Mouse (Mus musculus): ENCODE measurements around the gene Slc13a4.

Slc13a4 gene

GRCm38 (mm10) chr6:35298323-35298722 lies 9.6 kb downstream of the Slc13a4 start:
- DNase-seq, result no peak

- DNase-seq, result peak; percentile 85
These were observed 10.3 kb downstream of the Slc13a4 start for GRCm38 (mm10) chr6:35297516-35298227.

DNA sequence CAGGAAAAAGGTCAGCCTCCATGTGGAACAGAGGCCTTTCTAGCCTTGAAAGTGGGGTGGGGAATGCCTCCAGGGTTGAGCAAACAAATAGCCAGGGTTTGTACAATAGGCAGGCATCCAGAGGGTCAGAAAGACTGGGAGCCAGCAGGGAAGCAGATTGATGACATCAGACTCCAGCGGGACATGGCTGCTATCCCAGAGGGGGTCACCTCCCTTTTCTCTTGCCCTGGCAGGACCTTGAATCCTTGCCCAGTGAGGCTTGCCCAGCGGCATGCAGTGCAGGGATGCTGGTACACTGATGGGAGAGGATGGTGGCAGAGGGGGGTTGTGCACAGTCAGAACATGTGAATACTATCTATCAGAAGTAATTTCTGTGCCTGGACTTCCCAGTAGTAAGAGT lies 10.9 kb downstream of the Slc13a4 start:
- DNase-seq, result peak; percentile 66 to 75

DNA sequence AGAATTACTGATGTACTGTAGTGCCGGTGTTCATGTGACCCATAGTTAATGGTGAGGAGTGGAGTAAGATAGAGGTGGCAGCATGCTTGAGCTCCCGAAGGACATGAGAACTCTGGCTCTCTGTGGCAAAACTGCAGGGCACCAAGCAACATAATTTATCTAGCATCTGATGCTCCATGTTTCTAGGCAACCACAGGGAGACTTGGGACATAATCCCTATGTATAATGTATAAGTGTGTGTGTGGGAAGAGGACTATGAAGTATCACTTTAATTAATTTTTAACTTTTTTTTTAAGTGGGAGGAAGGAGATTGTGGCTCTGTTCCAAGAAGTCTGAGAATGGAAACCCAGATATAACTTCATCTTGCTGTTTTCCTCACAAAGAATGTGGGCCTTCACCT lies 13.0 kb downstream of the Slc13a4 start:
- no peak for DNase-seq

GRCm38 (mm10) chr6:35289676-35290075 lies 18.3 kb downstream of the Slc13a4 start:
- no peak for DNase-seq

GRCm38 (mm10) chr6:35288920-35289319 lies 19.0 kb downstream of the Slc13a4 start:
- no peak for DNase-seq

GRCm38 (mm10) chr6:35288114-35288761 lies 19.7 kb downstream of the Slc13a4 start:
- peak; percentile 47 to 59 for DNase-seq

DNA sequence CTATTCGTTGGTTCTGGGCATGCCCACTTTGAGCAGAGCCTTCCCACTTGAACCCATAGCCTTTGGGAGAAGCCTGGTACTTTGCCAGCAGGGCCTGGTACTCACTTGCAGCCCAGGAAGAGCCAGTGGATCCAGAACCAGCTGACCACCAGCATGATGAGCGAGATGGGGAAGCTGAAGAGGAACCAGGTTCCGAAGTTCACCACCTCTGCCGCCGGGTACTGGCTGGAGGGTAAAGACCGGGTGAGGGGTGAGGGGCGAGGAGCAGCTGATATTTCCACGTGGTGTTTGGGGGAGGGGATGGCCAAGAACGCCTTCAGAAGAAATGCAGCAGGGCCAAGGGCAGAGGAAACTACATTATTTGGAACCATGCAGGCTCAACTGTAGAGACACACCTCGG lies 28.6 kb downstream of the Slc13a4 start:
- peak; percentile 73 to 80 for DNase-seq

DNA sequence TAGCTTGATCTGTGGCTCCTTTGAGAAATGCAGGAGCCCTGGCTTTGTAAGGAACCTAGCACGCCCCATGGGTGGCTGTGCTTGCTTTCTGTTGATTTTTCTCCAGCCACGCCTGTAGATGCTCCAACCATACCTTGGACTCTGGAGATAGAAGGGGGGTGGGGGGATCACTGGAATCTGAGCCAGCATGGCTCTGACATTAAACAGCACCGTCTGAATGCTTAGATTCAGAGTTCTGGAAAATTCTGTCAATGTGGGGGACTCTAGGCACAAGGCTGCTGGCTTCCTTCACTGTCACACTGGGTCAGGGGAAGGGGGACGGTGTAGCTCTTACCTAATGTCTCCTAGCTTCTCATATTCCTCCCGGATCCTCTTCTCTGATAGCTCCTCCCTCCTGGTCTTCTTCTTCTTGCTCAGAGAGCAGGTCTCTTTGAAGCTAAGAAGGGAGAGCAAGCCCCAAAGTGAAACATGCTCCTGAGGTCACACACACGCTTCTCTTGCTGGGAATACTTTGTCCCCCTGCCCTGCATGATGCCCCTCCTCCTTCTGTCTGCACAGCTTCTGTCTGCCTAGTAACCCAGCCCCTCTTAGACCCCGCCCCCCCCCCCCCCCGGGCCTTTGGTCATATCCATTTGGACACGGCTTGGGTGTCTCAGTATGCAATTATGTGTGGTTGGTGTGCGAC lies 29.9 kb downstream of the Slc13a4 start:
- DNase-seq, result no peak

DNA sequence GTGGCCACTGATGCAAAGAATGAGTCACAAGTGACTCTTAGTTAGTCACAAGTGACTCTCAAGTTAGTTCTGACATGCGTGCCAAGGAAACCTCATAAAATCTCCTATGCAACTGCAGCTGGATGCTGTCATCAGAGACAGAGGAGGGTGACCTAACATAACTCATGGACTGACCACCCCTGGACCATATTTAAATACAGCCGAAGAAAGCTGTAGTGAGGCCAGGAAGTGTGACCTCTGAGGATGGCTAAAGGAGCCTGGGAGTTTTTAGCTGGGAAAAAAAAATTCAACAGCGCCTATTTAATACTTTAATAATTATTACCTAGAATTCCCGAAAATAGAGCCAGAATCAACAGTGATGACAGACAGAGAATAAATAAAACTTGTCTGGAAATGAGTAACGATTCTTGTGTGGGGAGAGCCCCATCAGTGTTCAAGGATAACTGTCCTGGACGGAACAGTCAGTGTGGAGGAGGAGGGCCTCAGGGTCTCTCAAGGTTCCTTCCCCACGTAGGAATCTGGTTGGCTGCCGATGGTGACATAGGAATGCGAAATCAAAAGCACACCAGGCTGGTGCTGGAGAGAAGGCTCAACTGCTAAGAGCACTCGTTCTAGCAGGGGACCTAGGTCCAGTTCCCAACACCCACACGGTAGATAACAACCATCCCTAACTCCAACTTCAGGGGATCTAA lies 34.4 kb downstream of the Slc13a4 start:
- DNase-seq, result peak; percentile 34 to 61

- peak; percentile 70 to 72 for DNase-seq
These were observed 35.8 kb downstream of the Slc13a4 start for GRCm38 (mm10) chr6:35271868-35272765.

DNA sequence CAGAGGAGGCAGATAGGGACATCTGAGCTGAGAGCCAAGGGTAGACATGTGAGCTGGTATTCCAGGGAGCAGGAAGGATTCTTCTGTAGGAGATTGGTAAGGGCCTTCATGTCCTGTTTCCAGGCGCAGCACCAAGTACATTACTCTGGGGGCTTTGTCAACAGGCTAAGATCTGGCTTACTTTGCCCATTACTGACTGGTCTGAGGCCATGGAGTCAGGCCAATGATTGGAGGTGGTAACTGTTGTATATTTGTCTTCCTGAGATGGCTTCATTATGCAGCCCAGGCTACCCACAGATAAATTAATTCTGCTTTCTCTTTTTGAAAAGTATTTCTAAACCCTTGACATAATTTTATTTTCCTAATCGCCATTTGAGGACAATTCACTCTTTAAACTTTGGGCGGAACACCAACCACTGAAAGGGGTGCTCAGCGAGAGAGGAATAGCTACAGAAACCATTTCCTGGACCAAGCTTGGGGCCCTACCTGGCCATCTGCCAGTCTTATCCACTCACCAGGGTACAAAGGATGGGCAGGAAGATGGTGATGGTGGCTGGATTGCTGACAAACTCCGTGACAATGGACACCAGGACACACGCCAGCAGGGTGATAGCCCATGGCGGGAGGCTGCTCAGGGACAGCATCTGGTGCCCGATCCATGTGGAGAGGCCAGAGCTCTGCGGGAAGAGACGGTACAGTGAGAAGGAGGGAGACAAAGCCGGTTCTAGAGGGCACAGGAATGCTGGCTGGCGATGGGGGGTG lies 36.7 kb downstream of the Slc13a4 start:
- DNase-seq, result no peak

DNA sequence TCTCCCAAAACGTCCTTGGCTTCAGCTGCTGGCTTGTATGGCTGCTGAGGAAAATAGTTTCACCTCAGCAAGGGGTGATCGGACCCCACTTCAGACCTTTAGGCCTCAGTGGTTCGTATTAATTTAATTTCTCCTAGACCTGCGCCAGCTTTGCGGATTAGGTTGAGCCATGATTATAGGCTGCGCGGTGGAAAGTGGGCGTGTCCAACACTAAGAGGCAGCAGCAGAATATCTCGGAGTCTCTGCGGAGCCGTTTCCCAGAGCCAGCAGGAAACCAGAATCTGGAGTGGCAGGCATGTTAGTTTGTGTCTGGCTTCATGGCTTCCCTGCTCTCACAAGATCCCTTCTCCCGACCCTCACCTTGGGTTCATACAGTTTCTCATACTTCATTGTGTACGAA lies 38.3 kb downstream of the Slc13a4 start:
- no peak for DNase-seq

GRCm38 (mm10) chr6:35268711-35269110 lies 39.2 kb downstream of the Slc13a4 start:
- no peak for DNase-seq

DNA sequence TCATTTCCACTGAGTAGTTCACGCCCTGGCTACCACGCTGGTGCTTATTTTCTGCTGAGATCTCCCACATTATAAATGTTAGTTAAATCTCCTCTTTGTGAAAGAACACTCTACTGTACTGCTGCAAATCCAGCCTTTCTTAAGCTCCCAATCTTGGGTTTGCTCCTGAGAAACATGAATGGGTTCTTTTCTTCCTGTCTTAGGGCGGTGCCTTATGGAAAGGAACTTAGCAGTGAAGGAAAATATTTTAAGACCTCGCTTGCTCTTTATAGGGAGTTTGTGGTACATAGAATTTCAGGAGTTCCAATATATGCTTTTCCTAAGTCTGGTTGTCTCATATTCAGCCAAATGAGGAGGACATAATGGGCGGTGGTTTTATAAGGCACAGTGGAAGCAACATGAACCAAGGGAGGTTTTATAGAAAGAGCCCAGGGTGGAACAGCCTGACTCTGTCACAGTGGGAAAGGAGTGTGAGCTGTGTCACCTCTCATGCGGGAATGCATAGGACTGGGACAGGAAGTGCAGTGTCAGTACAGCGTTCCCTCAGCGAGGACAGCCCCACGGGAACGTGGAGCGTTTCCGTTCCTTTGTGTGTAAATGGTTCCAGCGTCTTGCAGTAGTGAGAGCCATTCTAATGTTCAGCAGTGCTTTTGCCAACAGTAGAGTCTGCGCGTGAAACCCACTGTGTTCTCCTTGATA lies 42.2 kb downstream of the Slc13a4 start:
- no peak for DNase-seq

- DNase-seq, result no peak
These were observed 47.4 kb downstream of the Slc13a4 start for GRCm38 (mm10) chr6:35260531-35260930.

- DNase-seq, result no peak
These were observed 48.4 kb downstream of the Slc13a4 start for GRCm38 (mm10) chr6:35259526-35259925.

GRCm38 (mm10) chr6:35258922-35259321 lies 49.0 kb downstream of the Slc13a4 start:
- no peak for DNase-seq

DNA sequence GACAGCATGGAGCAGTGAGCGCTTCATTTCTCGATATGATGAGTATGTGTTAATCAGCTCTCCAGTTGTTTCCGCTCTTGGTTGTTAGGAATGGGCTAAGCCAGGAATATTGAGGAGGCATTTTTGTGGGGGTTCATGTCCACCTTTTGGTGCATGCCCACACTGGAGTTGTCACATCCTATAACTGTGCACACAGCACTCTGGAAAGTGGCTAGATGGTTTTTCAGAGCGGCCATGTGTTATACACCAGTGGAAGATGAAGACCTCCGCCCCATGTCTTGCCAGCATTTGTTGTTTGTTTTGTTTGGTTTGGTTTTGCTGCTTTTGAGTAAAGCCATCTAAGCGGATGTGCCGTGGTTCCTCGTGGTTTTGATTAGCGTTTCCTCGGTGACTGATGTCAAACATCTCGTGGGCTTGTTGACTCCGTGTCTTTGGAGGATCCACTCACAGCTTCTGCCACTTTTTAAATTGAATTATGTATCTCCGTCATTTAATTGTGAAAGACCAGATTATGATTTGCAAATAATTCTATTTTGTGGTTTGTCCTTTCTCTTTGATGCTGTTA lies 50.2 kb downstream of the Slc13a4 start:
- DNase-seq, result no peak

DNA sequence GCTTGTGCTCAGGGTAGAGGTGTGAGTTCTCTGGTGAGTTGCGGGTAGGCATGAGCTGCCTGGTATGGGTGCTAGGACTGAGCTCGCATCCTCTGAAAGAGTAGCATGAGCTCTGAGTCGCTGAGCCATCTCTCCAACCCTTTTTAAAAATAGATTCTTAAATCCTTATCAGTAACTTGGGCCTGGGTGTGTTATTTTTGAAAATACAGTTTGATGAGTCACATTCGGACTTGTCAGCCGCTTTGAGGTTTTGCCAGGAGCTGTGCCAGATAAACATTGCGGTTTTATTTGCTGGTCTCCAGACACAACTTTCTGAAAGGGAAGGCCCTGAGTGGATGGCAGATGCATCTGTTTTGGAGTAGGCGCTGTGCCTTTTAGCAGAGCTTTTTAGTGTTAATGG lies 51.2 kb downstream of the Slc13a4 start:
- peak in 1 of 2 experiments; percentile 31 for DNase-seq

GRCm38 (mm10) chr6:35255017-35255416 lies 52.9 kb downstream of the Slc13a4 start:
- DNase-seq, result no peak

Measured in kidney, adult 8-10 months (tissue).